Mouse (Mus musculus): ENCODE results near the gene Polr1e.

- TF ChIP-seq POLR2A (IDR thresholded peaks at IDR 0.05; ENCODE audit: low read depth, low read length) = peak; percentile 68
- no peak for TF ChIP-seq CTCF (IDR thresholded peaks at IDR 0.05; ENCODE audit: borderline replicate concordance, insufficient read depth, low read length)
Observed at GRCm38 (mm10) chr4:45012105-45012975, 6.0 kb upstream of the Polr1e start, which contains the start of gene Zbtb5.

All from embryonic fibroblast, embryonic 13.5 days (primary cell).